Mouse (Mus musculus) 3134 (cell line): ENCODE data around the gene Pmfbp1.

Source experiments
- DNase-seq: peaks from one replicate; pipeline ENCODE4 v3.0.0-alpha.2; 2011; ENCODE audit warnings: low spot score; ENCODE audit not compliant: insufficient read length; ENCODE audit errors: extremely low read depth

Gene Pmfbp1

DNA sequence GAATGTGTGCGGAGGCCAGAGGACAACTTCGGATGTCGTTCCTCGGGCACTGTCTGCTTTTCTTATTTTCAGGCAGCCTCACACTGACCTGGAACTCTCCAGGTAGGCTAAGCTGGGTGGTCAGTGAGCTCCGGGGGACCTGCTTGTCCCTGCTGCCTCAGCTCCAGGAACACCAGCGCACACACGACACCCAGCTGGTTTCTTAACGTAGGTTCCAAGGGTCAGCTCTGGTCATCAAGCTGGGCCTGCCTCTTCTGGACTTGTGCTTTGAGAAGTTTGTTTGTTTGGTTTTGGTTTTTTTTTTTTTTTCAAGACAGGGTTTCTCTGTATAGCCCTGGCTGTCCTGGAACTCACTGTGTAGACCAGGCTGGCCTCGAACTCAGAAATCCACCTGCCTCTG lies 97.1 kb downstream of the Pmfbp1 start:
- no peak for DNase-seq

DNA sequence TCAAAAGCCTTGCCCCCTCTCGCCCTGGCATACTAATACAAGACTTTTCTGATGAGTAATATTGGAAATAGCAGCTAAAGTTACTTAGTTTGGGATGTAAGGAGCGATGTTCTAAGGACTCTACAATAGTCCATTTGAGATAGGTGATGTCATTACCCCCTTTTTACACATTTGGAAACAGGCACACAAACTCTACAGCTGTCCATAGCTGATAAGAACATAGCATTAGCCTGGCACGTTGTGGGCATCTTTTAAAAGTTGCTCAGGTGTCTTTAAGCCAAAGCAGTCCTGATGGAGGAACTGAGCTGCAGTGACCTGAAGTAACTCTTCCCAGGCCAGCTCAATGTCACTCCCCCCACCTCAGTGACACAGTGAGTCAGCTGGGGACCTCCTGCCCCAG lies 97.5 kb downstream of the Pmfbp1 start:
- DNase-seq: no peak

GRCm38 (mm10) chr8:109592164-109592563 lies 98.3 kb downstream of the Pmfbp1 start:
- DNase-seq: no peak
